Mouse (Mus musculus): Measurements from ENCODE around the gene Rab11fip4.
A peak's percentile ranks its signal among the peaks of the same experiment; 100 is the strongest.
"Not testable (repeated sequence)": the region's sequence is repeated elsewhere in the genome, so short reads cannot be mapped to it uniquely, and the experiment has no call there.

Gene Rab11fip4

GRCm38 (mm10) chr11:79678363-79679153 is 87.5 kb downstream of the Rab11fip4 start:
- peak; percentile 28 for ATAC-seq (ENCODE audit: low TSS enrichment)

- no peak for ATAC-seq (ENCODE audit: low TSS enrichment)
These were observed 88.9 kb downstream of the Rab11fip4 start for GRCm38 (mm10) chr11:79679929-79680328.

DNA sequence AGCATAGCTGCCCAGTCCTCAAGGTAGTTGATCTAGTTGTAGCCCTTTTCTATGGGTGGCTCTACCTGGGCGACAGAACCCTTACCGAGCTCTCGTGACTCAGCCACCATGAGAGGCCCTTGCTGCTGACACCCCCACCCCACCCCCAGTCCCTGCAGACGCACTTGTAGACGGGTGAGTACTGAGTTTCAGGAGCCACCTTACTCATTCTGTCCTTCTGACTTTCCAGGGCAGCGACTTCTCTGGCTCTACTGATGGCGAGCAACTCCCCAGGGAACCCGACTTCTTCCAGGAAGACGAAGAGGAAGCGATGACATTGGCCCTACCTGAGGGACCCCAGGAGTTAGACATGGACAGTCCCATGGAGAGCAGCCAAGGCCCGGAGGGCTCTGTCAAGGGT is 89.5 kb downstream of the Rab11fip4 start:
- ATAC-seq (ENCODE audit: low TSS enrichment), result no peak

- ATAC-seq (ENCODE audit: low TSS enrichment), result no peak
These were observed 90.2 kb downstream of the Rab11fip4 start for GRCm38 (mm10) chr11:79681182-79681581.

- no peak for ATAC-seq (ENCODE audit: low TSS enrichment)
These were observed 90.8 kb downstream of the Rab11fip4 start for GRCm38 (mm10) chr11:79681798-79682197.

DNA sequence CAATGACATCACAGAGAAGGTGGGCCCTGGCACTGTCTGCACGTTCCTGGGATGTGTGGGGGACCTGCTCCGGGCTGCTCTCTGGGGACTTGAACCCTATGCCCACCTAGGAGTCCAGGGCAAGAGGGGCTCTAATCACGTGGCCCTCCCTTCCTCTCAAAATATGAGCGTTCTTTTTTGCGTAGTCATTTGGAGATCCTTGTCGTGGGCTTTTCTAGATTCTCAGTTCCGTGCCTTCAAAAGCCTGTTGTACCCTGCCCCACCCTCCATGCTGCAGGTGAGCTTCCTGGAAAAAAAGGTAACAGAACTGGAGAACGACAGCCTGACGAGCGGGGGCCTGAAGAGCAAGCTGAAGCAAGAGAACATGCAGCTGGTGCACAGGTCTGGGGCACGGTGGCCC is 94.1 kb downstream of the Rab11fip4 start:
- ATAC-seq (ENCODE audit: low TSS enrichment), result no peak

DNA sequence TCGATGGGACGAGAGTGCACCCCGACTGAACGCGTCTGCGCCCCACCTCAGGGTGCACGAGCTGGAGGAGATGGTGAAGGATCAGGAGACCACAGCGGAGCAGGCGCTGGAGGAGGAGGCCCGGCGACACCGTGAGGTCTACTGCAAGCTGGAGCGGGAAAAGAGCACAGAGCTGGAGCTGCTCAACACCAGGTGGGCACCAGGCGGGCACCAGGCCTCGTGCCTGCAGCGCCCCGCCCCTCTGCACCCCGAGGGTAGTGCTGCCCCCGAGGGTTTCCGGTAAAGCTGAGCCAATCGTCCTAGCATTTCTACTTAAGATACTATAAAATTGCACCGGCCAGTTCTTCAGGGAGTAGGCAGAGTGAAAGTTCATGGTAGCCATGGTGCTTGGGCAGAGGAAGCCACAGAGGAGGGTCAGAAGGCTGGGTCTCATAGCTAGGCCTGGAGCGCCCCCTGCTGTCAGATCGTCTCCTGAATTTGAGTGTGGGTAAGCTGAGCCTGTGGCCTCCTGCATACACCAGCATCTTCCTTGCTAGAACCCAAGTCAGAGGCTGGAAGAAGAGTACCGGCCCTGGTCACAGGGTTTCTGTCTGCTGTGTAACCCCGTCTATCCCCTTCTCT is 95.6 kb downstream of the Rab11fip4 start:
- peak; percentile 74 for ATAC-seq (ENCODE audit: low TSS enrichment)

DNA sequence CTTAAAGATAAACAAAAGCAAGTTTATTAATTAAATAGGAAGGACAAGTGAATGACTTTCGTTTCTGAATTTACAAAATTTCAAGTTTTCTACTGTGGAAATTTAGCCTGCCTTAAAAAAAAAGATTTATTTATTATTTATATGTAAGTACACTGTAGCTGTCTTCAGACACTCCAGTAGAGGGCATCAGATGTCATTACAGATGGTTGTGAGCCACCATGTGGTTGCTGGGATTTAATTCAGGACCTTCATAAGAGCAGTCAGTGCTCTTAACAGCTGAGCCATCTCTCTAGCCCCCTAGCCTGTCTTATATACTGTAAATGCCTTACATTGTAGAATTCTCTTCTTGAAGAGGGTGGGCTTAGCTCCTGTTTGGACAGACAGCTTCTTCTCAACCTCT is 98.9 kb downstream of the Rab11fip4 start:
- no peak for ATAC-seq (ENCODE audit: low TSS enrichment)

- ATAC-seq (ENCODE audit: low TSS enrichment), result no peak
These were observed 100.5 kb downstream of the Rab11fip4 start for GRCm38 (mm10) chr11:79691513-79691912.

GRCm38 (mm10) chr11:79696390-79697307 is 105.6 kb downstream of the Rab11fip4 start:
- ATAC-seq (ENCODE audit: low TSS enrichment), result 0 out of 2 replicates have a peak, but pooled peaks have one; percentile 13

DNA sequence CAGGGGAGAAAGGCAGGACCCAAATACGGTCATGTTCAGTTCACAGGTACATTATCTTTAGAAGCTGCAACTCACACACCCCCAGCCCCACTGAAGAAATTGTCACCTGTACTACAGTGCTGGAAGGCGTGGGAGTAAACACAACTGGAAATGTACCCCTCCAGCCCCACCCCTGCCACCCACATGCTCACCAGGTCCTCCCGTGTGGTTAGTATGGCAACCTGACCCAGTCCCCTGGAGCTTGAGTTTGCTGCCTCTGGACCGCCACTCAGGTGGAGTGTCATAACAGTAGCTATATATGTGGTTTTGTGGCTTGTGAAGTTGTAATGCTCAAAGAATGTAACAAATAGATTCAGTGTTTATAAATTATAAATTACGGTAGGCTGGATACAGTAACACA is 107.1 kb downstream of the Rab11fip4 start:
- no peak for ATAC-seq (ENCODE audit: low TSS enrichment)

DNA sequence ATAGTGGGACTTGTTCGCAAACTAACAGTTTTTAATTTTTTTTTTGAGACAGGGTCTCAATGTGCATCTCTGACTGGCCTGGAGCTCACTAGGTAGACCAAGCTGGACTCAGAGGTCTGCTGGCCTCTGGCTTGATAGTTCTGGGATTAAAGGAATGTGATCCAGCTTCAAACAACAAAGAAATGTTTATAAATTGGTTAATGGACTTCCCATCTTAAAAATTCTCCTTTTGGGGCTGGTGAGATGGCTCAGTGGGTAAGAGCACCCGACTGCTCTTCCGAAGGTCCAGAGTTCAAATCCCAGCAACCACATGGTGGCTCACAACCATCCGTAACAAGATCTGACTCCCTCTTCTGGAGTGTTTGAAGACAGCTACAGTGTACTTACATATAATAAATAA is 107.5 kb downstream of the Rab11fip4 start:
- ATAC-seq (ENCODE audit: low TSS enrichment), result not testable (repeated sequence)

- ATAC-seq (ENCODE audit: low TSS enrichment), result no peak
These were observed 110.5 kb downstream of the Rab11fip4 start for GRCm38 (mm10) chr11:79701466-79701865.

DNA sequence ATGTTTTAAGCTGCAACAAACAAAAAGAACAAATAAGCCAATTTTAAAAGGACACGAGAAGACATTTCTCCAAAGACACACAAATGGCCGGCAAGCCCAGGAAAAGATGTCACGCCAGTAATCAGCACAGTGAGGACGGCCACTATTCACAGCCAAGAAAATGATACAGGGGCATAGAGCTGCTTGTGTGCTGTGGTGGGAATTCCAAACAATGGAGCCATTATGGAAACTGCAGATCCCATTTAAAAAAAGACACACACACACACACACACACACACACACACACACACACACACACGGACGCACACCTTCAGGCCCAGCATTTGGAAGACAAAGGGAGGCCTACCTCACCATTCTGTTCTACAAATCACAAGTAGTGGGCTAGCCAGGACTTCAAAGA is 111.1 kb downstream of the Rab11fip4 start:
- ATAC-seq (ENCODE audit: low TSS enrichment), result no peak

GRCm38 (mm10) chr11:79703452-79703851 is 112.4 kb downstream of the Rab11fip4 start:
- ATAC-seq (ENCODE audit: low TSS enrichment), result 0 out of 2 replicates have a peak, but pooled peaks have one; percentile 20

DNA sequence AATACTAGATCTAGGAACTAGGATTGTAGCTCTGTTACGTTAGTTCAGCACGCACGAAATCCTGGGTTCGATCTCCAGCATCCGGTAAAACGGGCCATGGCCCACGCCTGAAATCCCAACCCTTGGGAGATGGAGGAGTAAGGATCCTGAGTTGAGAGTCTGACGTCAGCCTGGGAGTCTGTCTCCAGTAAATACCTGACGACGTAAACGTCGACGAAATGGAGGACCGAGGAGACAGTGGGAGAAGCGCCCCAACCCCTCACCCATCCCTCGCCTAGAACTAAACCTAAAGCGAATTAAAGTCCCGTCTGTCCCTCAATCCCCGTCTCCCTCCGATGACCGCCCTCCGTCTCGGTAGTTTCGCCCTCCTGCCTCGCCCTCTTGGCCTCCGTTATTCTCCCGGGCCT is 112.9 kb downstream of the Rab11fip4 start:
- ATAC-seq (ENCODE audit: low TSS enrichment), result peak; percentile 74

GRCm38 (mm10) chr11:79704318-79705150 is 113.5 kb downstream of the Rab11fip4 start:
- peak; percentile 82 for ATAC-seq (ENCODE audit: low TSS enrichment)

DNA sequence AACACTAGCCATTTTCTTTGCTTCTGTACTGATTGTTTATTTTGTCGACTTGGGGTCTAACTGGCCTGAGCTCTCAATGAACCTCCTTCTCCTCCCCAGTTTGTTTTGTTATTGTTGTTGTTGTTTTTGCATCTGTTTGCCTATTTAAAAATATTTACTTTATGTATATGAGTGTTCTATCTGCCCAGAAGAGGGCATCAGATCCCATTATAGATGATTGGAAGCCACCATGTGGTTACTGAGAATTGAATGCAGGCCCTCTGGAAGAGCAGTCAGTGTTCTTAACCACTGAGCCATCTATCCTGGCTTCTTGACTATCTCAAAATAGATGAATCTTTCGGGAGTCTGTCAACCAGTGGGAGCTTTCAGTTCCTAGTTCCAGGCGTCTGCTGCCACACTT is 116.1 kb downstream of the Rab11fip4 start:
- no peak for ATAC-seq (ENCODE audit: low TSS enrichment)

- peak; percentile 69 for ATAC-seq (ENCODE audit: low TSS enrichment)
These were observed 120.1 kb downstream of the Rab11fip4 start for GRCm38 (mm10) chr11:79710868-79711765.

GRCm38 (mm10) chr11:79711766-79712369 is 120.9 kb downstream of the Rab11fip4 start:
- no peak for ATAC-seq (ENCODE audit: low TSS enrichment)
